Mouse (Mus musculus): ENCODE measurements around the gene Scarf1. TPM values are rescaled to one million over a fixed set of nuclear protein-coding genes. Genes with fewer than 3 reads are reported as not detected.
A peak's percentile ranks its signal among the peaks of the same experiment; 100 is the strongest.

The Scarf1 gene
- total RNA-seq, 2 experiments from 2014 or later: 1.3 TPM

- Histone ChIP-seq H3K4me3 (peak overlapping the region; percentile 27; the same call in 1 of the 2 replicates), H3K27ac (peak overlapping the region; percentile 99; the same call in 1 of the 2 replicates)
- no peak for DNase-seq (ENCODE audit: low spot score in 2 of 2)
- TF ChIP-seq CTCF (conservative IDR thresholded peaks at IDR 0.05): no peak
These were observed 21.1 kb downstream of the Scarf1 start for GRCm38 (mm10) chr11:75534286-75535033.

GRCm38 (mm10) chr11:75535106-75535795 lies 21.9 kb downstream of the Scarf1 start:
- TF ChIP-seq CTCF (conservative IDR thresholded peaks at IDR 0.05): no peak
- no peak for DNase-seq (ENCODE audit: low spot score in 2 of 2)
- Histone ChIP-seq H3K4me3 (peak overlapping the region; percentile 27; the same call in 1 of the 2 replicates), H3K27ac (peak overlapping the region; percentile 99; the same call in 1 of the 2 replicates)

- DNase-seq (ENCODE audit: low spot score in 2 of 2): no peak
- no peak for TF ChIP-seq CTCF (conservative IDR thresholded peaks at IDR 0.05)
- H3K27ac ChIP-seq: peak overlapping the region; percentile 87
- H3K4me3 ChIP-seq: no peak overlapping the region
These were observed 23.1 kb downstream of the Scarf1 start for GRCm38 (mm10) chr11:75536255-75537024.

GRCm38 (mm10) chr11:75537025-75537414 lies 23.7 kb downstream of the Scarf1 start:
- no peak for DNase-seq (ENCODE audit: low spot score in 2 of 2)
- no peak for TF ChIP-seq CTCF (conservative IDR thresholded peaks at IDR 0.05)
- no peak overlapping the region for H3K4me3 ChIP-seq
- H3K27ac ChIP-seq: peak overlapping the region; percentile 87

- H3K4me3 ChIP-seq: no peak overlapping the region
- no peak for DNase-seq (ENCODE audit: low spot score in 2 of 2)
- peak; percentile 56 for TF ChIP-seq CTCF (conservative IDR thresholded peaks at IDR 0.05)
- H3K27ac ChIP-seq: peak overlapping the region; percentile 87
These were observed 24.3 kb downstream of the Scarf1 start for GRCm38 (mm10) chr11:75537491-75538183.

- DNase-seq (ENCODE audit: low spot score in 2 of 2): no peak
- no peak for TF ChIP-seq CTCF (conservative IDR thresholded peaks at IDR 0.05)
- H3K27ac ChIP-seq: peak overlapping the region; percentile 87
- H3K4me3 ChIP-seq: no peak overlapping the region
These were observed 25.0 kb downstream of the Scarf1 start for GRCm38 (mm10) chr11:75538184-75538969.

GRCm38 (mm10) chr11:75538970-75539299 lies 25.6 kb downstream of the Scarf1 start:
- DNase-seq (ENCODE audit: low spot score in 2 of 2): no peak
- Histone ChIP-seq H3K27ac (peak overlapping the region; percentile 87), H3K4me3 (no peak overlapping the region)
- TF ChIP-seq CTCF (conservative IDR thresholded peaks at IDR 0.05): no peak

GRCm38 (mm10) chr11:75540209-75540608 lies 26.9 kb downstream of the Scarf1 start:
- no peak for DNase-seq (ENCODE audit: low spot score in 2 of 2)
- no peak for TF ChIP-seq CTCF (conservative IDR thresholded peaks at IDR 0.05)
- H3K27ac ChIP-seq: peak overlapping the region; percentile 85
- H3K4me3 ChIP-seq: no peak overlapping the region

- TF ChIP-seq CTCF (conservative IDR thresholded peaks at IDR 0.05): no peak; the same call in 1 of the 2 replicates
- Histone ChIP-seq H3K4me3 (no peak overlapping the region), H3K27ac (peak overlapping the region; percentile 85)
- peak; percentile 66 to 72 for DNase-seq (ENCODE audit: low spot score in 2 of 2)
These were observed 27.6 kb downstream of the Scarf1 start for GRCm38 (mm10) chr11:75540710-75541581.

- H3K27ac ChIP-seq: no peak overlapping the region; the same call in 1 of the 2 replicates
- DNase-seq (ENCODE audit: low spot score in 2 of 2): no peak
- TF ChIP-seq CTCF (conservative IDR thresholded peaks at IDR 0.05): no peak
- no peak overlapping the region for H3K4me3 ChIP-seq
These were observed 31.4 kb downstream of the Scarf1 start for GRCm38 (mm10) chr11:75544713-75545112.

- DNase-seq (ENCODE audit: low spot score in 2 of 2): no peak
- Histone ChIP-seq H3K27ac (peak overlapping the region; percentile 24; the same call in 1 of the 2 replicates), H3K4me3 (no peak overlapping the region)
- TF ChIP-seq CTCF (conservative IDR thresholded peaks at IDR 0.05): no peak
These were observed 32.7 kb downstream of the Scarf1 start for GRCm38 (mm10) chr11:75546057-75546456.

Measured in layer of hippocampus, adult 2 months (tissue).